Mouse (Mus musculus) CD4-positive, CD25-positive, alpha-beta regulatory T cell (primary cell): ENCODE measurements around the gene Nedd8. TPM values are rescaled to one million over a fixed set of nuclear protein-coding genes. Genes with fewer than 3 reads are reported as not detected.

ENCODE experiments used
- polyA plus RNA-seq: library from polyadenylated mRNA; unstranded; fragments of 100-300 nt; shearing (Covaris generic); gene quantifications from one replicate; pipeline ENCODE4 v1.2.1, GENCODE M21; 2017

Nedd8 gene
- 388 TPM for polyA plus RNA-seq

DNA sequence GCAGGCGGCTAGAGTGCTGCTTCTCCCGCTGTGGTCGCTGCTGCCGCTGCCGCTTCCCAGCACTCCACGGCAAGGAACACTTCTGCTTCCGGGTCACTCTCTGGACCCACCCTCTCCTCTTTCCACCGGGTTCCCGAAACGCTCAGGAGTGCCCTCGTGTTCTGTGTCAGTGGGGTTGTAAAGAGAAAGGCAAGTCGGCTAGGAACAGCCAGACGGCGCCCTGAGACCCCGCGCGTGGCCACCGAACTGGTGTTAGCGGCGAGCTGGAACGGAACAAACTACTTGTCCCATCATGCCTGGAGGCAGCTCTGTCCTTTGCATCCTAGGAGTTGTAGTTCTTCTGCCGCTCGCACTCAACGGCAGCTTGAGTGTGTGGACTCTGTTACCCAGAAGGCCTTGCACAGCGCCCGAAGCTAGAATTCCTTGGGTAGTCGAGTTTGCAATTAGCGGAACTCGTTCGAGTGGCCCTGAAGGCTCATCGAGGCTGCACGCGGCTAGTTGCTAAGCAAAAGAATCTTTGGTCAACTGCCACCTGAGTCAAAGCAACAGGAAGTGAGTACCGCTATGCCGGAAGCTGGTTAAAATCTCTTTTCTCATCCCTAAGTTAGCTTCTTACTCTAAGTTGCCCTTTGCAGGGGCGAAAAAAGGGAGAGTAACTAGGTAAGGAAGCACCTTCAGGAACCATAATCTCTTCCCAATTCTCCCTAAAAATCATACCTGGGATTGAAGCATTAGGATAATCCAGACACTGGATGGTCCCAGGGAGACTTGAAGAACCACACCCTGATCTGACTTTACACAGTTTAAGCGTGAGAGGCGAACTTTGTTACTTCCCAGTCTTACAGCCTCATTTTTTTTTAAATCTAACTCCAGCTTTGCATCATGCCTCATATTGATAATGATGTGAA lies at the start of gene Nedd8, which contains the start of gene Gmpr2:
Gene Nedd8, minus strand, starts transcription at position 292 of the 908 bp plus-strand sequence.
Gene Gmpr2, plus strand, starts transcription at position 109 of the 908 bp plus-strand sequence.

DNA sequence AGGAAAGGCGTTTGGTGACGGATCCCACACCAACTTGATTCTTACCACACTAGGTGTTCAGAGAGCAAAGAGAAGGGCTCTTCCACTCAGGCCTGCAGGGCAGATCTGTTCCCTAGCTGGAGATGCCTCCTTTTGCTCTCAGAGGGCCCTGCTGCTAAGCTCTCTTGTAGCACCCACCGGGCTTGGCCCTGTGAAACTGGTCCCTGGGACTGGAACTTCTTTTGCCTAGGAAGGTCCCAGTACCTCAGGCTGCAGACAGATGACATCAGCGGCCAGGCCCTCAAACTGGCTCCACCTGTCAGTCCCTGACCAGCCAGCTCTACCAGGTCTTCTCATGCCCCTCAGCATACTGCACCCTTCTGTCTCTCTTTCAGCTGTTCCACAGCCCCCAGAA lies 41.8 kb upstream of the Nedd8 start, which contains the start of gene Tgm1:
Gene Tgm1, minus strand, starts transcription at position 198 of the 394 bp plus-strand sequence.

DNA sequence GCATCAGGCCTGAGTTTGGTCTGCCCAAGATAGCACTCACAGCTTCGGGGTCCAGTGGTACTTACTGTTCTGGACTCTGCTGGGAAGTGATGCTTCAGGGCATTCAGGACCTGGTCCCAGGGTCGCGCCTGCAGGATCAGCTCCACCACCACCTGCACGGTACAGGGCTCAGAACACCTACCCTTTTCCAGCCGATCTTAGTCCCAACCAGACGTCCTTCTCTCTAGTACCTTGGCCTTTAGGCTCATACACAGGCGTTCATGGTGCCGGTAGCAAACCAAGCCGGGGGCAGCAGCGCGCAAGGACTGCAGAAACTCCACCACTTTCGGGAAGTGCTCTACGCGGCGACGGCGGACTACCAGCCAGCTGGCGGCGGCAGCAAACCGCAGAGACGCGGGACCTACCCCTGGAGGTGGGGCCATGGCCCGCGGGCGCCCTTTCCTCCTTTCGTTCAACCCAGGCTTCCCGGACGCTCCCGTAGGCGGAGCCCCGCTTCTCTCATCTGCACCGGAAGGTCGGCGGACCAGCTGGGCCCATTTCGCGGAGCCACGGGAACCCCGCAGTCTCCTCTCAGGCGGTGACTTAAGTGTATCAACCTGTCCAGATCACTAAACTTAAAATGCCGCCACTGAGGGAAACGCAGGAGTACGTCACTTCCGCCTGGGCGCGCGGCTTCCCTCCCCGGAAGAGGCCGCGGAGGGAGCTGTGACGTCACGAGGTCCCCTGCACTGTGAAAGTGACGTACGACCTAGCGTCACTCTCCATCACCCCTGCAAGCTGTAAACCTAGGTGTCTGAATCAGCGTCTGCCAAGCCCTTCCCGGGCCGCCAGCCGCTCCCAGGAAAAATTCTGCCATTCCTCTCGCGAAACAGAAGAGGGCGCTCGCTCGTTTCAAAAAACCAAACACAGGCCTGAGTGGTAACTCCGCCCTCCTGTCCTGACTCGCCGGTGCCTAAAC lies 9.5 kb upstream of the Nedd8 start, which contains the start of gene Tinf2:
Gene Tinf2, minus strand, starts transcription at position 661 of the 958 bp plus-strand sequence.

DNA sequence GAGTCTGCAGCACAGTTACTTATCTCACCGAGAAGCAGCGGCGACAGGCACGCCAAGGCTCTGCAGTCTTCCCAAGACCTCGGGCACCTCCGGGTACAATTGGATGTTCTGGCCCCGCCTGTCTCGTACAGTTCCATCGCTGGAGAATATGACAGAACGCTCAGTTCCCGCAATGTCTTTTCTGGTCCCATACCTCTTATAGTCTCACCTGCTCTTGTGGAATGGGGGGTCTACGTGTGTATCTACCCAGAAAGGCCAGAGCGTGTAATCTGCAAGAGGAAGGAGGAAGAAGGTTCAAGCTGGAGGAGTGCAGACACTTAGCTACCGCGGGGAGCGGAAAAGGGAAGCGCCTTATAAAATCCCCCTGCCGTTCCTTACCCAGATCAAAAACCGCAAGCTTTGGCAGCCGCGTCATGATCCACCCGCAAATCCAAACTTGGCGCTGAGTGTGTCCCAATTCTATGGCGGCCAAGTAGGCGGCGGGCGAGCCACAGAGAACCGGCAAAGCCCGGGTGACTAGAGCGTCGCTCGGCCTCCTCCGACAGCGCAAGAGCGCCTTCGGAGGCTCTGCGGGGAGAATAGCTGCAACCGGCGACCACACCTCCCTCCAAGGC lies 11.9 kb downstream of the Nedd8 start, which contains the start of gene Mdp1:
Gene Mdp1, minus strand, starts transcription at position 549 of the 614 bp plus-strand sequence.

DNA sequence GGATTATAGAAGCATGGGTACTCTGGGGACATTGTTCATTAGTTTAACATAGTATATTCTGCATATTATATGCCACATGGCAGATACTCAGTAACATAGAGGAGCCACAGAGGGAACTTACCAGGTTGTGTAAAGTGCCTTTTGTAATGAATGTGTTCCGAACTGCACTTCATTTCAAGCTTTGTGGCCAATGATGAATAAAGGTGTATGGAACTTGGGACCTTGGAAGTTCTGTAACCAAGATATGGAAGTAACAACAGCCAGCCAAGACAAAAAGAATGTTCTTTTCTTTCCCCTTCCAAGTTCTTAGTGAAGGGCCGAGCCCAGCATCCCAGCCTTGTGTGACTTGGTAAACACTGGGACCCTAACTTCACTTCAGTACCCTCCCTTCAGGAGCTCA lies 22.0 kb downstream of the Nedd8 start, which contains the start of gene Tssk4:
Gene Tssk4, plus strand, starts transcription at position 301 of the 400 bp plus-strand sequence.

DNA sequence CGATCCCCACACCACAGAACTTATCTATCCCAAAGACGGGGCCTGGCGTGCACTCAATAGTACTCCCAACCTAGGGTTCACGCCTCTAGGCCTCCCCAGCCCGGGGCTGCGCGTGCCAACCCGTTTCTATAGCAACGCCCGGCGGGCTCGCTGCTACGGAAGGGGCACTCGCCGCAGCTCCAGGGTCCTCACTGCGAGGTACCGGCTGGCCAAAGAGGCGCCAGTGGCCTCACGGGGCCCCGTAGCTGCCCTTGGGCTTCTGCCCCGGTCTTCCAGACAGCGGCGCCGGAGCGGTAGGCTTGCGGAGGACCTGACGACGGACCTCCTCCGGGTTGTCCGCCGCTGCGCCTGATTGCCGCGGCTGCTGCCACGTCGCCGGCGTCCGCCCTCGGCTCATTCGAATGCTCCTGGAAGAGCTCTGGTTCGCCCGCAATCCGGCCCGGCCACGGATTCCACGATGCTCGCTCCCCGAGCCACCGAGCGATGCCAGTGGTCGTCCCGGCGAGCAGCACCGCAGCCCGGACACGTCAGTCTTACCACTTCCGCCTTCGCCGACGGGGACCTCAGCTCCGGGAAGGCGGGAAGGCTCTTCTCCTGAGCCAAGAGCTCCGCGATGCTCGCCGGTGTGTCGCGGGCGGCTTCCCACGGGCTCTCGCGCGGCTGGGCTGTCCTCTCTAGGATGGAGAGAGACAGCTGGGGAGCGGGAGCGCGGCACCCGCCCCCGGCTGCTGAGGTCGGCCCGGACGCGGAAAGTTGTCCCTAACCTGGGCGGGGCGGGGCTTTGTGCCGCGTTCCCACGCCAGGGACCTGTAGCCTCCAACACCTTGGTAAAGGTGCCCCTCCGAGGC lies 28.6 kb downstream of the Nedd8 start, which contains the start of gene Tm9sf1:
Gene Tm9sf1, minus strand, starts transcription at position 747 of the 848 bp plus-strand sequence.

DNA sequence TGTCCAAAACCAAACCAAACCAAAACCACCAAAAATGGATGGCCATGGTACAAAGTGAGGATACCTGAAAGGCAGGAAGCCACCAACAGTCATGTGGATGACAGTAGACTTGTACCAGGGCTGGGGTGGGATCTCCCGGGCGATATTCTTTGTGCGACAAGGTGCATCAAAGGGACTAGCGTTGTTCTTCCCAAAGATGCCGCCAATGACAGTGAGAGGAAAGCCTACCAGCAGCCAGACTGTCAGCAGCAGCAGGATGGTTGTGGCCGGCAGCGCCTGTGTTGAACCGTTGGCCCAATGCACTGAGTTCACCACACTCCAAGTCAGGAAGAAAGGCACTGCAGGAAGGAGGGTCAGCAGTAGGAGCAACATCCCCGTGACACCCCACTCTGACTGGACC lies 34.1 kb downstream of the Nedd8 start, which contains the start of gene Gm49378:
Gene Gm49378, minus strand, starts transcription at position 101 of the 400 bp plus-strand sequence.

DNA sequence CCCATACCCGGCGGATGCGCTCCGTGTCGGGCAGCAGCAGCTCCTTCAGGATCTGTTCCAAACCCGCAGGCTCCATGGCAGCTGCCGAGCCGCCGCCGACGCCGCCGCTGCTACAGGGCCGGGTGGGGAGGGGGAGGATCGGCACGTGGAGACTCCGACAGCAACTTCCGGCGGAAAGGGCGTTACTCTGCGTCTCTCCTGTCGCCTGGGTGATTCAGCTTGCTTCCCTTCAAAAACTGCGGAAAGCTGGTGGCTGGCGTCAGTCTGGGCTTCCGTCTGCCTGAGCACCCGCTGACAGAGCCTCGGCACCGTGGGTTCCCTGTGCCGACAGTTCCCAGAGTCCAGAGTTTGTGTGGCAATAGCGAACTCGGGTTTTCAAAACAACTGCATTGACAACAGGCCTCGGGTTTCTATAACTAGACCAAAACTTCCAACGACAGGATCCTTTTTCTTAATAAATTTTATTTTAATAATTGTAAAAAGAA lies 36.4 kb downstream of the Nedd8 start, which contains the start of gene Ipo4:
Gene Ipo4, minus strand, starts transcription at position 435 of the 485 bp plus-strand sequence.

DNA sequence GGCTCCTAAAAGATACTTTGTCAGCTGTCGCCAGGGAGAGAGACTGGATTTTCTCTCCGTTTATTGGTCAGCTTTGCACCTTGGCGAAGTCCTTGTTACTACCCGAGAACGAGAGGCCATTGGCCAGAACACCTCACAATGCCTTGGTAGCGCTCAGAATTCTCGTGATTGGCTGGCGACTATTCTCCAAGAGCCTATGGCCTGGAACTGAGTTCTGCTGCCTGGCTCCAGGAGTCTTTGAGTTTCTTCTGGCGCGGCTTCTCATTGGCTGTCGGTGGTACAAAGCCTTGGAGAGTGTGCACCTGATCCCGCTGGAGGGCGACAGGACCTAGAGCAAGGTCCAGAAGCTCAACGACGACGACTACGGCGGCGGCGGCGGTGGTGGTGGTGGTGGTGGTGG lies 54.1 kb downstream of the Nedd8 start, which contains the start of gene Rec8:
Gene Rec8, plus strand, starts transcription at position 216 of the 400 bp plus-strand sequence.

Other genes starting within 250 kb of the Nedd8 start
- gene Dhrs4, start 193.4 kb downstream of the Nedd8 start, polyA plus RNA-seq = 37.4 TPM
- gene Carmil3, start 181.5 kb downstream of the Nedd8 start, polyA plus RNA-seq = 0.60 TPM
- 0.05 TPM for gene Cpne6, start 161.7 kb downstream of the Nedd8 start, polyA plus RNA-seq
- gene Nrl, start 147.1 kb downstream of the Nedd8 start, polyA plus RNA-seq = 0.08 TPM
- gene Pck2, start 131.9 kb downstream of the Nedd8 start, polyA plus RNA-seq = 30.9 TPM
- gene Dcaf11, start 112.1 kb downstream of the Nedd8 start, polyA plus RNA-seq = 139 TPM
- gene A730061H03Rik, start 111.7 kb downstream of the Nedd8 start, polyA plus RNA-seq = 4.4 TPM
- not detected for gene Fitm1, start 96.5 kb downstream of the Nedd8 start, polyA plus RNA-seq
- gene Psme1, start 94.0 kb downstream of the Nedd8 start, polyA plus RNA-seq = 1,061 TPM
- gene Emc9, start 86.8 kb downstream of the Nedd8 start, polyA plus RNA-seq = 41.4 TPM
- 694 TPM for gene Psme2, start 81.0 kb downstream of the Nedd8 start, polyA plus RNA-seq
- 64.2 TPM for gene Rnf31, start 80.4 kb downstream of the Nedd8 start, polyA plus RNA-seq
- 196 TPM for gene Irf9, start 68.6 kb downstream of the Nedd8 start, polyA plus RNA-seq
- gene Rec8, start 54.1 kb downstream of the Nedd8 start, polyA plus RNA-seq = 9.6 TPM
- gene Ipo4, start 36.2 kb downstream of the Nedd8 start, polyA plus RNA-seq = 70.3 TPM
- 1.3 TPM for gene Gm49378, start 34.2 kb downstream of the Nedd8 start, polyA plus RNA-seq
- 83.6 TPM for gene Tm9sf1, start 28.3 kb downstream of the Nedd8 start, polyA plus RNA-seq
- 2.1 TPM for gene Tssk4, start 21.9 kb downstream of the Nedd8 start, polyA plus RNA-seq
- 111 TPM for gene Mdp1, start 11.6 kb downstream of the Nedd8 start, polyA plus RNA-seq
- 50.7 TPM for gene Gmpr2, start 183 bp downstream of the Nedd8 start, polyA plus RNA-seq
- gene Tinf2, start 9.7 kb upstream of the Nedd8 start, polyA plus RNA-seq = 69.1 TPM
- 0.47 TPM for gene Tgm1, start 41.8 kb upstream of the Nedd8 start, polyA plus RNA-seq
- 75.9 TPM for gene Rabggta, start 50.1 kb upstream of the Nedd8 start, polyA plus RNA-seq
- 36.0 TPM for gene Dhrs1, start 73.6 kb upstream of the Nedd8 start, polyA plus RNA-seq
- 51.0 TPM for gene Nop9, start 73.6 kb upstream of the Nedd8 start, polyA plus RNA-seq
- not detected for gene Cideb, start 86.3 kb upstream of the Nedd8 start, polyA plus RNA-seq
- gene Ltb4r2, start 89.3 kb upstream of the Nedd8 start, polyA plus RNA-seq = 0.07 TPM
- 1.9 TPM for gene Ltb4r1, start 93.8 kb upstream of the Nedd8 start, polyA plus RNA-seq
- gene Adcy4, start 112.0 kb upstream of the Nedd8 start, polyA plus RNA-seq = 0.32 TPM
- gene Ripk3, start 116.7 kb upstream of the Nedd8 start, polyA plus RNA-seq = 67.6 TPM
- not detected for gene Nfatc4, start 151.0 kb upstream of the Nedd8 start, polyA plus RNA-seq
- 1.2 TPM for gene Nynrin, start 181.9 kb upstream of the Nedd8 start, polyA plus RNA-seq
- gene Cbln3, start 212.3 kb upstream of the Nedd8 start, polyA plus RNA-seq = 0.20 TPM
- gene Khnyn, start 212.8 kb upstream of the Nedd8 start, polyA plus RNA-seq = 63.7 TPM
- gene Sdr39u1, start 228.2 kb upstream of the Nedd8 start, polyA plus RNA-seq = 73.6 TPM